Mouse (Mus musculus) brain, embryonic 14.5 days (tissue): ENCODE results near the gene Tpcn2.

Source experiments
- CTCF ChIP-seq: fragments of 200-500 bp; IDR thresholded peaks from 2 replicates; pipeline ENCODE4 v1.5.1; 2012; ENCODE audit warnings: inconsistent platforms, mild to moderate bottlenecking, moderate library complexity, borderline replicate concordance; ENCODE audit not compliant: insufficient read depth, insufficient read length; ENCODE audit errors: extremely low read depth
- POLR2A ChIP-seq: fragments of 200-500 bp; IDR thresholded peaks from 2 replicates; pipeline ENCODE4 v1.6.1; 2012; ENCODE audit warnings: mild to moderate bottlenecking, inconsistent platforms, borderline replicate concordance; ENCODE audit not compliant: poor library complexity, insufficient read depth, insufficient read length, severe bottlenecking; ENCODE audit errors: extremely low read depth

DNA sequence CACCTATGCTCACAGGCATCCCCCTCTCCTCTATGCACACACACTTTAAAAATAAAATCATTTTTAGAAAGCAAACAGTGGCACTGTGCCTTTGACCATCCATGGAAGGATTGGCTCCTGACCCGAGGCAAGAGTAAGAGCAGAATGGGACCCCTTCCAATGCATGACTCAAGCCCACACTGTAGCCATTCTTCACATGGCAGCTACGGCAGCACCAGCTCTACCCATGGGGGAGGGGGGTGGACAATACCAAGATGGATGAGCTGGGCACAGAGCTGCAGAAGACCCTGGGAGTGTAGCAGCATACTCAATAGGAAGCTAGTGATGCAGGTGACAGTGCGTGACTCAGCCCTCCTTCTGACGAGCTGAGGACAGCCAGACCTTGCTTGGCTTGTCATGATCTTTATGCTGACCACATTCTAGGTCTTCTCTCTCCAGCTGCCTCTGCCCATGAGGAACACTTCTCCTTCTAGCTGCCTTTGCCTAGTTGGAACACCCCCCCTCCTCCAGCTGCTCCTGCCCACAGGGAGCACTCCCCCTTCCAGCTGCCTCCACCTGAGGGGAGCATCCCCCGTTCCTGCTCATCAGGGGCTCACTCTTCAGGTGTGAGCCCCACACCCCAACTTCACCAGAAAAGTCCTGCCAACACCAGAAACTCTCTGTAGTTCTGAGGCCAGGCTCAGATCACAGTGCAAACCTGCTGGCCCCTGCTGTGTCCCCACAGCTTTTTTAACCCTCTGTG, 88.5 kb downstream of the Tpcn2 start:
- TF ChIP-seq POLR2A (no peak), CTCF (no peak)
